In genomic region chr19:14586171-14586570, GRCm38 (mm10) we compare ENCODE assay signal across 11 mouse cellular contexts. TPM values are rescaled to one million over a fixed set of nuclear protein-coding genes. Genes with fewer than 3 reads are reported as not detected.
DNase-seq lines count a peak whose midpoint lies in the region; ATAC-seq and TF ChIP-seq lines count a peak whose summit lies in the region.
"Had no signal": no experiment of that assay in that cellular context is flagged by ENCODE, and none has a peak within 500 bp of the region (broad histone marks: within the 10 kb centered on the region; RNA-seq: fewer than 3 reads in every experiment).

No protein-coding gene starts in this region.

- DNase-seq in embryonic facial prominence, embryonic 14.5 days (ENCODE audit: low spot score): peak; percentile 40
- DNase-seq in embryonic facial prominence, embryonic 10.5 days (ENCODE audit: low spot score): no peak
- peak; percentile 40 for DNase-seq in lung, embryonic 14.5 days
- DNase-seq in lung, postnatal 10 days: no peak
- no peak for DNase-seq in liver, embryonic 13.5 days
- peak; percentile 67 for DNase-seq in splenic B cell, adult 2 months (ENCODE audit: low read depth, low spot score)
- DNase-seq in adipocyte (ENCODE audit: low spot score): no peak
- no peak for DNase-seq in left cerebral cortex, adult 18-20 months (ENCODE audit: low spot score in 2 of 2)
- DNase-seq: cerebellum, adult 9-10 months had no signal

- H3K27ac ChIP-seq in embryonic facial prominence, embryonic 14.5 days (replicated peaks; ENCODE audit: low read depth, low read length): no peak overlapping the region
- no peak overlapping the region for H3K27ac ChIP-seq in embryonic facial prominence, embryonic 10.5 days (replicated peaks)
- H3K27ac ChIP-seq in lung, embryonic 14.5 days (ENCODE audit: low read depth): no peak overlapping the region
- H3K27ac ChIP-seq in liver, embryonic 13.5 days: no peak overlapping the region
- H3K27ac ChIP-seq: forebrain, embryonic 13.5 days had no signal

- H3K4me1 ChIP-seq in embryonic facial prominence, embryonic 14.5 days (ENCODE audit: control insufficient read depth, insufficient read depth, low read length): peaks cover 34% of the 10 kb centered on the region
- H3K4me1 ChIP-seq in embryonic facial prominence, embryonic 10.5 days: peaks cover 48% of the 10 kb centered on the region
- H3K4me1 ChIP-seq in lung, embryonic 14.5 days (ENCODE audit: insufficient read depth): peaks cover 3% of the 10 kb centered on the region
- H3K4me1 ChIP-seq in liver, embryonic 13.5 days (replicated peaks): peaks cover 33% of the 10 kb centered on the region

- no peak overlapping the region for H3K4me2 ChIP-seq in embryonic facial prominence, embryonic 14.5 days (ENCODE audit: low read depth, low read length)
- H3K4me2 ChIP-seq in lung, embryonic 14.5 days: no peak overlapping the region
- no peak overlapping the region for H3K4me2 ChIP-seq in liver, embryonic 13.5 days
- H3K4me2 ChIP-seq: forebrain, embryonic 13.5 days had no signal

- no peaks in the 10 kb centered on the region for H3K9me3 ChIP-seq in embryonic facial prominence, embryonic 14.5 days (ENCODE audit: control insufficient read depth, low read length)
- no peaks in the 10 kb centered on the region for H3K9me3 ChIP-seq in embryonic facial prominence, embryonic 10.5 days
- no peaks in the 10 kb centered on the region for H3K9me3 ChIP-seq in lung, embryonic 14.5 days (ENCODE audit: low read depth, low read length)
- H3K9me3 ChIP-seq in liver, embryonic 13.5 days (replicated peaks): no peaks in the 10 kb centered on the region
- H3K9me3 ChIP-seq: forebrain, embryonic 13.5 days had no signal

- no peak overlapping the region for H3K9ac ChIP-seq in embryonic facial prominence, embryonic 14.5 days (ENCODE audit: low read depth, low read length)
- H3K9ac ChIP-seq in lung, embryonic 14.5 days: no peak overlapping the region
- H3K9ac ChIP-seq in liver, embryonic 13.5 days: no peak overlapping the region
- H3K9ac ChIP-seq: forebrain, embryonic 13.5 days had no signal

- no peak for TF ChIP-seq CTCF in lung, embryonic 14.5 days (IDR thresholded peaks at IDR 0.05; ENCODE audit: low read depth)

- no peak overlapping the region for H3K4me3 ChIP-seq in embryonic facial prominence, embryonic 14.5 days (ENCODE audit: low read depth, low read length)
- no peak overlapping the region for H3K4me3 ChIP-seq in embryonic facial prominence, embryonic 10.5 days
- H3K4me3 ChIP-seq in lung, embryonic 14.5 days (ENCODE audit: low read depth, low read length): no peak overlapping the region
- no peak overlapping the region for H3K4me3 ChIP-seq in liver, embryonic 13.5 days (replicated peaks)
- H3K4me3 ChIP-seq: forebrain, embryonic 13.5 days; layer of hippocampus, adult 2 months had no signal

- WGBS in embryonic facial prominence, embryonic 14.5 days: 43% methylated on average over 3 of the region's 3 CpGs
- WGBS in embryonic facial prominence, embryonic 10.5 days: 39% methylated on average over 3 of the region's 3 CpGs
- 57% methylated on average over 3 of the region's 3 CpGs for WGBS in lung, embryonic 14.5 days
- WGBS in liver, embryonic 13.5 days (ENCODE audit: insufficient replicate concordance): 49% methylated on average over 3 of the region's 3 CpGs

- no peak; the same call in 1 of the 2 replicates for ATAC-seq in embryonic facial prominence, embryonic 14.5 days (ENCODE audit: low read depth)
- no peak; the same call in 1 of the 2 replicates for ATAC-seq in lung, embryonic 14.5 days (ENCODE audit: insufficient read depth)
- ATAC-seq in liver, embryonic 13.5 days (ENCODE audit: low read depth): peak; percentile 63
- ATAC-seq: forebrain, embryonic 13.5 days had no signal

- no peaks in the 10 kb centered on the region for H3K36me3 ChIP-seq in embryonic facial prominence, embryonic 14.5 days (ENCODE audit: control insufficient read depth, insufficient read depth, low read length)
- H3K36me3 ChIP-seq in embryonic facial prominence, embryonic 10.5 days (replicated peaks): peaks cover 58% of the 10 kb centered on the region
- peaks cover 8% of the 10 kb centered on the region; the same call in 1 of the 2 replicates for H3K36me3 ChIP-seq in lung, embryonic 14.5 days (ENCODE audit: insufficient read depth)
- H3K36me3 ChIP-seq in liver, embryonic 13.5 days: peaks cover 9% of the 10 kb centered on the region
- H3K36me3 ChIP-seq in splenic B cell, adult 2 months (ENCODE audit: control insufficient read depth, insufficient read depth, low read length, poor library complexity, severe bottlenecking): 0 out of 2 replicates have a peak, but pooled peaks cover 2% of the 10 kb centered on the region

- H3K27me3 ChIP-seq in embryonic facial prominence, embryonic 14.5 days (replicated peaks; ENCODE audit: control insufficient read depth, insufficient read depth, low read length): no peaks in the 10 kb centered on the region
- H3K27me3 ChIP-seq in embryonic facial prominence, embryonic 10.5 days (replicated peaks; ENCODE audit: low read depth, poor library complexity, severe bottlenecking): no peaks in the 10 kb centered on the region; the same call in 1 of the 2 replicates
- no peaks in the 10 kb centered on the region for H3K27me3 ChIP-seq in lung, embryonic 14.5 days (ENCODE audit: insufficient read depth, low read length)
- H3K27me3 ChIP-seq in liver, embryonic 13.5 days: no peaks in the 10 kb centered on the region
- H3K27me3 ChIP-seq in splenic B cell, adult 2 months (ENCODE audit: control insufficient read depth, insufficient read depth, low read length, poor library complexity, severe bottlenecking): no peaks in the 10 kb centered on the region

RNA-seq across cellular contexts. Expression of gene Tle4, which starts 11.7 kb away (rescaled TPM):
- 14.3 and 15.8 TPM in 2 replicates for polyA plus RNA-seq in embryonic facial prominence, embryonic 14.5 days (2014; fragmentation: Nextera tagmentation; extraction: Ambion mirVana)
- polyA plus RNA-seq in embryonic facial prominence, embryonic 10.5 days (2016; fragmentation: Nextera tagmentation; extraction: Ambion mirVana): 19.4 and 21.7 TPM in 2 replicates
- polyA plus RNA-seq in lung, embryonic 14.5 days (2014; fragmentation: Nextera tagmentation; extraction: Ambion mirVana): 16.1 and 16.9 TPM in 2 replicates
- polyA plus RNA-seq in liver, embryonic 13.5 days (2015; fragmentation: Nextera tagmentation; extraction: Ambion mirVana): 4.5 and 4.7 TPM in 2 replicates
- total RNA-seq in left cerebral cortex, adult 18-20 months (2021): 10 to 100 TPM; 36.5 to 46.6 TPM

Comparison
In these comparisons a context has a peak if more than half of its experiments do, and no peak if none do; other contexts are left out.
1. DNase-seq: peak in embryonic facial prominence, embryonic 14.5 days (single experiment), lung, embryonic 14.5 days (single experiment) and splenic B cell, adult 2 months (single experiment); none in embryonic facial prominence, embryonic 10.5 days (single experiment), lung, postnatal 10 days (single experiment), liver, embryonic 13.5 days (single experiment), adipocyte (single experiment) and left cerebral cortex, adult 18-20 months (0 of 2).